Mouse (Mus musculus): ENCODE data around the gene Chmp6.

DNA sequence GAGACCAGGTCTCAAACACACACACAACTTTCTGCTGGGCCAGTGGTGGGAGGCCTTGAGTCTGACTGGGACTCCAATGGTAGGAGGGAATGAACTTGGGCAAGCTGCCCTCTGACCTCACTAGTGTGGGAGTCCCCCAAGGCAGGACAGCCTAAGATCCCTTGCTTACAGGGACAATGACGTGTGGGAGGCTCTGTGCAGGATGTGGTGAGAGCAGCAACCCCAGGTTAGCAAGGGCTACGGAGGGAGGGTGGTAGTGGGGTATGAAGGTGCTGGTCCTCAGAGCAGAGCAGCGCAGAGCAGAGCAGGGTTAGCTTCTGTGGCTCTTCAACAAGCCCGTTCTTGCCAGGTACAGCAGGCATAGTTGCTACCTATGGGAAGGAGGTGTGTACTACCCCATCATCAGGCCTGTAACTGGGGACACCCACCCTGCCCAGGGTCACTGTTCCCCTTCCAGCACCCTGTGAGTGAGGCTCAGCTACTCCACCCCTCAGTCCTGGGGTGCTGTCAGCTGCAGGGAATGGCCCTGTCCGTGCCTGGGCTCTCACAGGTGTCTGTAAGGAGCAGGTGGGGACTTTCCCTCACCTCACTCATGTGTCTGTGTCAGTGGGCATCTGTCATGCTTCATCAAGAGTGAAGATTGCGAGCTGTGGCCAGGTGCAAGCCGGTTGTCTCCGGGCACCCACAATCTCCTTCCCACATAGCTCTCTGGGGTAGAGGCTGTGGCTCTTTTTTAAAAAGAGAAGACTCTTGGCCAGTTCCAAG, 20.8 kb downstream of the Chmp6 start:
- TF ChIP-seq CTCF (IDR thresholded peaks at IDR 0.05; ENCODE audit: control insufficient read depth, insufficient read depth, insufficient read length) (no peak), MYOG (IDR thresholded peaks at IDR 0.05; ENCODE audit: control insufficient read depth, extremely low read depth, insufficient read length) (no peak), USF1 (IDR thresholded peaks at IDR 0.05; ENCODE audit: low read depth) (no peak), MAX (IDR thresholded peaks at IDR 0.05) (no peak)

Data from C2C12 (cell line).